Mouse (Mus musculus): ENCODE data around the gene Prdm16. TPM values are rescaled to one million over a fixed set of nuclear protein-coding genes. Genes with fewer than 3 reads are reported as not detected.
A peak's percentile ranks its signal among the peaks of the same experiment; 100 is the strongest.

The Prdm16 gene
- polyA plus RNA-seq, 1 experiment from 2014 or later = 12.5 TPM

DNA sequence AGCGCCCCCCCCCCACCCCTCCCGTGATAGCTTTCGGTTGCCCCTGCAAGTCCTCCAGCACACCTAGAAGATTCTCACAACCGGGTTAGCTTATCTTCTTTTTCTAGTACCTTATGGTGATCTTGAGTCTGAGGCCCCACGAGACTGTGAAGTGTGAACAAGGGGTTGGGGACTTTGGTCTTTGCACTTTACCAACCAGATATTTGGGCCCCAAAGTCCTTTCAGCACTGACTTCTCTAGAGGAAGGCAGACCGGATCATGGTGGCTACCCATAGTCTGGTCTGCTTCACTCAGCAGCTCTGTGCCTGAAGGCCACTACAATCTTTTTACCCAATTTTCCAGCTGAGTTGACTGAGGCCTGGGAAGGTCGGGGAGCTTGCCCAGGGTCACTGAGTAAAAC is 144.4 kb downstream of the Prdm16 start:
- no peak for DNase-seq (ENCODE audit: low spot score)
- H3K27me3 ChIP-seq (ENCODE audit: low read depth, poor library complexity, severe bottlenecking) = peaks cover 100% of the 10 kb centered on the region
- H3K27ac ChIP-seq (replicated peaks) = no peak overlapping the region
- H3K9me3 ChIP-seq (replicated peaks) = no peaks in the 10 kb centered on the region
- no peaks in the 10 kb centered on the region for H3K36me3 ChIP-seq
- whole genome bisulfite sequencing = 41% methylated on average over 7 of the region's 7 CpGs
- no peak overlapping the region for H3K4me3 ChIP-seq
- peaks cover 74% of the 10 kb centered on the region for H3K4me1 ChIP-seq

DNA sequence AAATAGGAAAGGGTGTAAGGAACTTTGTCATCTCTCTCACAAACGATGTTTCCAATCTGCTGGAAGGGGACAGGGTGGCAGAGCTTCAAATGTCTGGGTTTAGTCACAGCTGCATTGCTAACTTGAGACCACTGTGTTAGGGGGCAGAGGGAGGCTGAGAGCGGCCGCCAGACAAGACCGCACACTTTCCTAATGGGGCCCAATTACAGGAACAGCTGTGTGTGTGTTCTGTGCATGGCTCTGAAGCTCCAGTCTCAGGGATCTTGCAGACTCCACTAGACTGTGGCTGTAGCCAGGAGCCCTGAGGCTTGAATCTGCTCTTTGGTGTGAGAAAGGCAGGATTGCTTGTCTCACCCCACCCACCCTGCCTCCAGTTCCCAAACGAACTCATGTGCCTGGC is 148.6 kb downstream of the Prdm16 start:
- Histone ChIP-seq H3K4me1 (peaks cover 65% of the 10 kb centered on the region), H3K9me3 (replicated peaks) (no peaks in the 10 kb centered on the region), H3K27me3 (ENCODE audit: low read depth, poor library complexity, severe bottlenecking) (peaks cover 100% of the 10 kb centered on the region), H3K36me3 (no peaks in the 10 kb centered on the region), H3K27ac (replicated peaks) (0 out of 2 replicates have a peak overlapping the region, but pooled peaks have one; percentile 15), H3K4me3 (no peak overlapping the region)
- WGBS = 61% methylated on average over 5 of the region's 5 CpGs
- no peak for DNase-seq (ENCODE audit: low spot score)

DNA sequence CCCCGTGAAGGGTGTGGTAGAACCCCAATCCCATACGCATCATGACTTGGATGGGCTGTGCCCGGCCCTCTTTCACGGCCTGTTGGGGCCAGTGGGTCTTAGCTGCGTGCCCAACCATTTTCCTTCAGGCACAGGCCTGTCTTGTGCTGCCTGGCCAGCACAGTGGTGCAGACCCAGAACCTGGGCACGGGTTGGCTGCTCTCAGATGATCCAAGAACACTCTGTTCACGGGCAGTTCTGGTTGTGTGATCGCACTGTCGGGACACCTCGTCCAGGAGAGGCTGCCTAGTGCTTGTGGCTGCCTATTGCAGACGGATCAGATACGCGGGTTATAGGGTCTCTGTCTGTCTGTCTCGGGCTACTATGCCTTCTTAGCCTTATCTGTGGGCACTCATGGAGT is 154.0 kb downstream of the Prdm16 start:
- Histone ChIP-seq H3K36me3 (no peaks in the 10 kb centered on the region), H3K4me1 (peaks cover 46% of the 10 kb centered on the region), H3K4me3 (no peak overlapping the region), H3K27ac (replicated peaks) (0 out of 2 replicates have a peak overlapping the region, but pooled peaks have one; percentile 14), H3K27me3 (ENCODE audit: low read depth, poor library complexity, severe bottlenecking) (peaks cover 100% of the 10 kb centered on the region), H3K9me3 (replicated peaks) (no peaks in the 10 kb centered on the region)
- 85% methylated on average over 14 of the region's 14 CpGs for WGBS
- DNase-seq (ENCODE audit: low spot score) = no peak

DNA sequence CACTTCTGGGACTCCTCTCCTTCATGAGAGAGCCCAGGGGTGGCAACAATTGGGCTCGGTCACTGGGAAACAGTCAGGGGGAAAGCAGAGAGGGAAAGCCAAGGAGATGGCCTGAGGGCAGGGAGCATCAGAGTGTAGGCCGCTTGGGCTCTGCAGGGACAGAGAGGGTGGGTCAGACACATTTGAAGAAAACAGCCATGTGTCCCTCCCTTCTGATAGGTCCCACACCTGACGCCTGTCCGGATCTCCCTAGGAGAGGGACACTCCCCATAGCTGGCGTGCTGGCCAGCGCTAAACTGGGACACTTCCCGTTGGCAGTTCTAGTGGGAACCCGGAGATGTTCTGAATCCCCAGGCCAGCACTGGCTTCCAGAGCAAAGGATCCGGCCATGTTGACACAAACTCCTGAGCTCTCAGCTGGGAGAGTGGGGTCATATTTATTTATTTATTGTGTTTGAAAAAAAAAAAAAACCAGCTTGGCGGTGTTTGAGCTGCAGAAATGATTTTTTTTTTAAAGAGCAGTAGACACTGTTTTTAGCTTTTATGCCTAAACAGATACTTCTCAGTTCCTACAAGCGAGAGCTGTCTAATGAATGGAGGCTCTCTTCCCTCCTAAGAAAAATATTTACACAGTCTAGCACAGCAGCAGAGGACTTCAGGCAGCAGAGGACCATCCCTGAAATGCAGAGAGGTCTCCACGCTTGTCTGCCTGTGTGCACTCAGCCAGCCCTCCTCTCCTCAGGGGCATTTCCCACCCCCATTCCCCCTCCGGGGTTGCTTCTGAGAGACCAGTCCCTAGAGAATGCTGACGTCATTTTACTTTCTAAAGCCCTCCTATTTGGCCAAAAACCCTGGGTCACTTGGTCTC is 154.7 kb downstream of the Prdm16 start:
- H3K27me3 ChIP-seq (ENCODE audit: low read depth, poor library complexity, severe bottlenecking) = peaks cover 100% of the 10 kb centered on the region
- H3K36me3 ChIP-seq = no peaks in the 10 kb centered on the region
- H3K4me1 ChIP-seq = peaks cover 50% of the 10 kb centered on the region
- 59% methylated on average over 14 of the region's 14 CpGs for WGBS
- H3K4me3 ChIP-seq = no peak overlapping the region
- DNase-seq (ENCODE audit: low spot score) = no peak
- H3K27ac ChIP-seq (replicated peaks) = 0 out of 2 replicates have a peak overlapping the region, but pooled peaks have one; percentile 14
- H3K9me3 ChIP-seq (replicated peaks) = no peaks in the 10 kb centered on the region

DNA sequence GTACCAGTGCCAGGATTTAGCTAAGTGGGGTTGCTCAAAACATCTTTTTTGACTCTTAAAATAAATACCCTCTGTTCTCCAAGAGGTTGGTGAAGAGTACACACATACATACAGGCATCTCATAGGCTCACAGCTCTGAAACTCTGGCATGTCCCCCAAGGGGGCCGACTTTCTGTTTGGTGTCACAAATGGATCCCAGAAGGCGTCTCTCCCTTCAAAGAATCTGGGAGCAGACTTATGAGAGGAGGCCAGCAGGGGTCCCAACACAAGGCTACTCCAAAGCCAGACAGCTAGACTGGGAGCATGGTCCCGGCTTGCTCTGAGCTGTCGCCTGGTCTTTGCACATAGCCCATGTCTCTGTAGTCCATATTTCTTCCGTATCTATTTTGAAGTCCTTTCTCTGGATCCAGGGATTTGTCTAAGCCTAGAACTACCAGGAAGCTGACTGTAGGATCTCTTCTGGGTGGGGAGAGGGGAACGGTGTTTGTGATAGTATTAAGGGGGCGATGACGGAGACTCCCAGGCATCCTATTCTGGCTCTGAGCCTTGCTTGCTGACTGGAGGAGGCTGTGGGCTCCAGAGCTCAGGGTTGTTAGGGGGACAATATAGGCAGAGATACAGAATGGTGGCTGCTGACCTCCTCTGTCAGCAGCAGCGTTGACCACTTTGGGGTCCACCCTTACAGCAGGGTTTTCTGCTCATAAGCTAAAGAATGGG is 156.0 kb downstream of the Prdm16 start:
- no peaks in the 10 kb centered on the region for H3K36me3 ChIP-seq
- H3K27ac ChIP-seq (replicated peaks) = no peak overlapping the region
- DNase-seq (ENCODE audit: low spot score) = no peak
- H3K4me3 ChIP-seq = no peak overlapping the region
- peaks cover 100% of the 10 kb centered on the region for H3K27me3 ChIP-seq (ENCODE audit: low read depth, poor library complexity, severe bottlenecking)
- H3K4me1 ChIP-seq = peaks cover 53% of the 10 kb centered on the region
- H3K9me3 ChIP-seq (replicated peaks) = no peaks in the 10 kb centered on the region
- 76% methylated on average over 9 of the region's 9 CpGs for WGBS

DNA sequence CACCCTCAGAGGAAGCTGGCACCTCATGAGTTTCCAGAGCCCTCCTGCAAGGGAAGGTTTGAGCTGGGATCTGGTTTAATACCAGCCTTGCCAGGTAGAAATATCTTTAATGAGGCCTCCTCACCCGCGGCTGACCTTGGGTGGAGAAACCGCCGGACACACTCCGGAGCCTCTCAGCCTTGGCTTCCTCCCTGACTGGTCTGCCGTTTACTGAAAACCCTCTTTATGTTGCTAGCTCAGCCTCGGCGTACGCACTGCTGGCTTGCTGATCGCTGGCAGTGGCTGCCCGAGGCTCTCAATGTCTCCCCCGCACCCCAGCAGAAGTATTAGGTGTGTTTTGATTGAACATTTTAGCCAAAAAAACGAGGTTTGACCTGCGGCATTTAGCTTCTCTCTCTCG is 156.5 kb downstream of the Prdm16 start:
- H3K9me3 ChIP-seq (replicated peaks) = no peaks in the 10 kb centered on the region
- H3K4me3 ChIP-seq = no peak overlapping the region
- peaks cover 100% of the 10 kb centered on the region for H3K27me3 ChIP-seq (ENCODE audit: low read depth, poor library complexity, severe bottlenecking)
- H3K4me1 ChIP-seq = peaks cover 58% of the 10 kb centered on the region
- DNase-seq (ENCODE audit: low spot score) = no peak
- no peak overlapping the region for H3K27ac ChIP-seq (replicated peaks)
- 74% methylated on average over 15 of the region's 15 CpGs for WGBS
- H3K36me3 ChIP-seq = no peaks in the 10 kb centered on the region

DNA sequence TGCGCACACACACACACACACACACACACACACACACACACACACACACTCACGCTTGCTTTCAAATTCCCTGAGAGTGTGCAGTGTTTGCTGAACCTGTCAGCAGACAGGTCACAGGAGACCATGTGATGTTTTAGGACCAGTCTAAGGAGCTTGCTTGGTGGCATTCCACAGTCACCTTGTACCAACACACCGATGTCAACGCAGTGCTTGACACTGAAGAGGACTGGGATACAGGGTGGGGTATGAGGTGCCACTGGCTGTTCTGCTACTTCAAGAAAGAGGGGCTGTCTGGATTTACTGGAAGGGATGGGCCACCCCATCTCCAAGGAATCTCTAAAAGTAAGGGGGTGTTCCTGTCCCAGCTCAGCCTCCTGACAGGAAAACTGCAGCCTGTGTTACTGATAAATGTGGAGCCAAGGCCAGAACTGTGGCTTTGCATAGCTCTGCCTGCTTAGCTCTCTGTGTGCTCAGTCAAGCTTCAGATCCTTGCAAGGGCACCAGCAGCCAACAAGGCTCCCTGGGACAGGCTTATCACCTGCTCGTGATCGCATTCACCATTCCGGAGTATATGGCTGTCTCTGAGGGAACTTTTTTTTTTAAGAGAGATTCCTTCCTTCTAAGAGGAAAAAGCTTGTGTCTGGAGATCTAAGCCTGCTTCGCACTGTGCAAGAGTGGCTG is 157.6 kb downstream of the Prdm16 start:
- DNase-seq (ENCODE audit: low spot score) = no peak
- peaks cover 66% of the 10 kb centered on the region for H3K4me1 ChIP-seq
- 93% methylated on average over 8 of the region's 8 CpGs for WGBS

DNA sequence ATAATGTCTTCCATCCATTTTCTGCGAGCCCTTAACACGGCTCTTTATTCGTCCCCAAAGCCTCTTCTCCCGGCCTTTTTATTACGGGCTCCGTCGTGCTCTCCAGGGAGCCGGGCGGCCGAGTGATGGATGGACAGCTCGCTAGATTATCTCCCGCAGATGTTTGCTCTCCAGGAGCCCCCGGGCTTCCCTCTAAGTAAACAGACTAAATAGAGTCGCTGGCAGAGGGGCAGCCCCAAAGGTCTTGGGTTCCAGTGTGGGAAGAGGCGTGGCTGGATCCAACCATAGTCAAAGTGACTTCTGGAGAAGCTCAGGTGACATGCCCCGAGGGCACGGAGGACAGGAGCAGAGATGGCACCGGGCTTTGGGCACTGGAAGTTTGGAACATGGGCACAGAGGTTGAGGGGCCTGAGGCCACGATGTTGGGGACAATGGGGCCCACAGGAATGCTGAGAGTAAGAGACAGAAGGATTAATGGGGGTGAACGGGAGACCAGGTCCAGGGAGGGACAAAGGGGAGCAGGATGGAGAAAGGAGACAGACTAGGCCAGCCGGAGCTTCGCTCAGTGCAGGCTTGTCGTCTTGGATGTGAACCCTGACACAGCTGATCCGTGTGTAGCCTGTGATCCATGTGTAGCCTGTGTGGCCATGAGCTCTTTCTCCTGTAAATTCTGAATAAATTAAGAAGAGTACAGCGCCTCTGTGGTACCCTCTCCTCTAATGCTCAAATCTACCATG is 162.9 kb downstream of the Prdm16 start:
- peak overlapping the region; percentile 25; the same call in 1 of the 2 replicates for H3K4me3 ChIP-seq
- DNase-seq (ENCODE audit: low spot score) = peak; percentile 64
- 15% methylated on average over 25 of the region's 25 CpGs for WGBS
- no peaks in the 10 kb centered on the region for H3K9me3 ChIP-seq (replicated peaks)
- peak overlapping the region; percentile 74 for H3K27ac ChIP-seq (replicated peaks)
- H3K27me3 ChIP-seq (ENCODE audit: low read depth, poor library complexity, severe bottlenecking) = peaks cover 94% of the 10 kb centered on the region
- peaks cover 66% of the 10 kb centered on the region for H3K4me1 ChIP-seq
- H3K36me3 ChIP-seq = no peaks in the 10 kb centered on the region

More for the DNA sequence above, 157.6 kb downstream of the Prdm16 start:
- H3K27ac ChIP-seq (replicated peaks) = no peak overlapping the region
- no peaks in the 10 kb centered on the region for H3K36me3 ChIP-seq
- peaks cover 100% of the 10 kb centered on the region for H3K27me3 ChIP-seq (ENCODE audit: low read depth, poor library complexity, severe bottlenecking)
- no peak overlapping the region for H3K4me3 ChIP-seq
- H3K9me3 ChIP-seq (replicated peaks) = no peaks in the 10 kb centered on the region

DNA sequence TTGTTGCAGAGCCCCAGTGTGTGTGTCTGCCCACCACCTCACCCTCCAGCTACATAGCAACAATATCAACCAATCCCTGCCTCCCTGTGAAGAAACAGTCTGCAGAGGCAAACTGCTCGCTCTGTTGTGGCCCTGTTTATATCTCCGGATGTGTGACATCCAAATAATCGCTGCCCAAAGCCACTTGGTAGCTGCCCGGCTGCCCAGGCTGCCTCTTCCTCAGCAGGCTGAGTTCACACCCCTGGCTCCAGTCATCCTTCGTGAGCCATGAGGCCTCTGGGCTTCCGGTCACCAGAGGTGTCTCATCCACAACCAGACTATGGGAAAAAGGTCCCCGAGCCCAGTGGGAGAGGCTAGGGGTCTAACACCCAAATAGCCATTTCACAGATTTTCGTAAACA is 164.1 kb downstream of the Prdm16 start:
- DNase-seq (ENCODE audit: low spot score) = peak; percentile 57
- H3K27ac ChIP-seq (replicated peaks) = peak overlapping the region; percentile 74
- WGBS = 25% methylated on average over 8 of the region's 8 CpGs

DNA sequence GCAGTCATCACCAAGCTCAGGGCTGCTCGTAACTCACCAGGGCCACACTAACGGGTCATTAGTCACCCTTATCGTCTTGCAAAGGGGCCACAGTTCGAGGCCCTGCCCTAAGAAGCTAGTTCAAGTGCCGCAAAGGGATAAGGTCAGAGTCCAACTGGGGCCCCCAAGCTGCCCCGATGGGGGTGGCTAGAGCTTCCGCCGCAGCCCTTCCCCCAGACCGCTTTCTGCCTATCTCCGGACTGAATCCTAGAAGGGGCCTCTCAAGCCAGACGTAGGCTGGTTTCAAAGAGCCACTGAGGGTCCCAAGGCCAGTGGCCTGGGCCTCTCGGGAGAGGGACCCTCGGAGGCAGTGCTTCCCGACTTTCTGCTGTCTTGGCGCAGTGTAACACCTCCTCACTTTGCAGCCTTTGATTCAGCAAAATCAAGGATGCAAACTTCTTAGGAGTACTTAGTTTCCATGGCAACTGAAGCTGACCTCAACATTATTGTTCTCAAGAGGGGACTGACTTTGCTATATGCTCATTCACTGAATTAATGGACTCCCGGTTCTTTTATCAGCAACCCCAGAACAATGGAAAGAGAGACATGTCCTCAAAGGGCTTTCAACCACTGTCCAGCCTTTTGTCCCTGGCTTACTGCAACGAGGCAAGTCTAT is 165.1 kb downstream of the Prdm16 start:
- WGBS = 8% methylated on average over 17 of the region's 17 CpGs
- Histone ChIP-seq H3K4me1 (peaks cover 59% of the 10 kb centered on the region), H3K9me3 (replicated peaks) (no peaks in the 10 kb centered on the region), H3K27me3 (ENCODE audit: low read depth, poor library complexity, severe bottlenecking) (peaks cover 94% of the 10 kb centered on the region), H3K4me3 (peak overlapping the region; percentile 31; the same call in 1 of the 2 replicates), H3K27ac (replicated peaks) (peak overlapping the region; percentile 75), H3K36me3 (no peaks in the 10 kb centered on the region)
- peak; percentile 84 for DNase-seq (ENCODE audit: low spot score)

More for the DNA sequence above, 164.1 kb downstream of the Prdm16 start:
- Histone ChIP-seq H3K4me3 (peak overlapping the region; percentile 16; the same call in 1 of the 2 replicates), H3K4me1 (peaks cover 66% of the 10 kb centered on the region), H3K27me3 (ENCODE audit: low read depth, poor library complexity, severe bottlenecking) (peaks cover 94% of the 10 kb centered on the region), H3K9me3 (replicated peaks) (no peaks in the 10 kb centered on the region), H3K36me3 (no peaks in the 10 kb centered on the region)

DNA sequence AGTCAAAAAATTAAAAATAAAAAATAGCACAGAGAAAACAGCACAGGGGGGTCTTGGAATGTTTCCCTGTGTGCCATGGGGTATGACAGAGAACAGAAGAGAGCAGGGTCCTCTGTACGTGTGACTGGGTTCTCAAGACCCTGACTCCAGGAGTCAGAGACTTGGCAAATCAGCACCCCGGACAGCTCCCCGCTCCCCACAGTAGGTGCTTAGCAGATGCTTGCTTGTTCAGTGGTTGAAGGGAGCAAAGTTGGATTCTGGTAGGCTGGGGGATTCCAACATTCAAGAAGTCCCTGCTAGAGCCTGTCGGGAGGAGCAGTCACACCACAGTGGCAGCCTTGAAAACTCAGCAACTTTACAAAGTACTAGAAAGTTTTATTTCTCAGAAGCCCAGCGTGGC is 170.4 kb downstream of the Prdm16 start:
- peak; percentile 50 for DNase-seq (ENCODE audit: low spot score)
- 35% methylated on average over 5 of the region's 5 CpGs for WGBS

More for the DNA sequence above, 170.4 kb downstream of the Prdm16 start:
- H3K36me3 ChIP-seq = no peaks in the 10 kb centered on the region
- peaks cover 100% of the 10 kb centered on the region for H3K27me3 ChIP-seq (ENCODE audit: low read depth, poor library complexity, severe bottlenecking)
- no peaks in the 10 kb centered on the region for H3K9me3 ChIP-seq (replicated peaks)
- H3K4me3 ChIP-seq = no peak overlapping the region
- no peak overlapping the region for H3K27ac ChIP-seq (replicated peaks)
- peaks cover 48% of the 10 kb centered on the region for H3K4me1 ChIP-seq

Data from midbrain, embryonic 10.5 days (tissue).